Mouse (Mus musculus) kidney, adult 8-10 months (tissue): Measurements from ENCODE around the gene Mmadhc.
A peak's percentile ranks its signal among the peaks of the same experiment; 100 is the strongest.

Experiments
- DNase-seq, 2 experiments: peaks; one replicate each; pipeline ENCODE4 v3.0.0; 2022

Gene Mmadhc

DNA sequence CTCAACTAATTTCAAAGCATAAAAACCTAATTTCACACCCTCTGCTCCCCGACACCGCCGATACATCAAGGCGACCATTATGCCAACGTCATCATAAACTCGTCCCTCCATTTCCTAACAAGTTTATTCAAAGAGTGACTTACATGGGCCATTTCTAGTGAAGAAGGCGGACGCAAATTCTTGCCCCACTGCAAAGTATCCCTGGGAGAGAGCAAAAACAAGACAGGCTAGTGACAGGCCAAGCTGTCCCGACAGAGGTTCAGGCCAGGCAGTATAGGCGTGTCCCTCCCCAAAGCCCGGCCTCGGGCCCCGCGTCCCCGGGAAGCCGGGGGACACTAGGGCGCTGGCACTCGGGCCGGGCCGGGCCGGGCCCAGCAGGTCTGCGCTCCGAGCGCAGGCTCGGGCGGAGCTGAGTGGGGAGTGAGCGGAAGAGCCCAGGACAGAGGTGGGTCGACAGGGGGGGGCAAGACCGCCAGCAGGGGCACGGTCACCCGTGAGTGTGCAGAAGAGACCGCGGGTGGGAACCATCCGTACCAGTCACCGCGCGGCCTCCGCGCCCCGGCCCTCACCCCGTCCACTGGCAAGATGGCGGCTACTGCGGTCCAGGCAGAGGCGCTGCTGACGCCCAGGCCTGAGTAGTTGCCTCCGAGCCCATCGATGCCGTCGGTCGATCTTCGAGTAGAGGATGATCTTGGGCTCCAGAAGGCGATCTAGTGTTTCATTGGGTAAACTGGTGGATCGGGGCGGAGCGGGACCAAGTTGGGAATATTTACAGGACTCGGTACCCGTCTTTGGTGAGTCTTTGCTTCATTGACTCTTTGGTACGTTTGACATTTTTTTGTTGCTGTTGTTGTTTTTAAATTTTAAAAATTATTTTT is at the start of gene Mmadhc:
Gene Mmadhc (minus strand): TSS at position 693 of the 878 bp plus-strand sequence.
- peak; percentile 92 to 95 for DNase-seq

DNA sequence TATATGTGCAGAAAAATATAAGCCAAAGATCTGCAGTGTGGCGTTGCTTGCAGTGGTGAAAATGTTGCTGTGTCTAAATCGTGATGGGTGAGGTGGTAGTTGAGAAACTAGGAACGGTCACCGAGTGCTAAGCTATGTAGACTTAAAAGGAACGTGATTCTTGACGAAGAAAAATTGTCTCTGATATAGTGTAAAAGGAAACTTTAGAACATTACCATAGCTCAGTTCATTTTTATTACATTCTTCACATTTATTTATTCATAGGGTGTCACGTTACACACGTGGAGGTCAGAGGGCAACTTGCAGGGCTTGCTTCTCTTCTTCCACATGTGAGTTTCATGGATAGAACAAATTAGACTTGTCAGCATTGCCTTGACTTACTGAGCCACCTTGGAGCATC is 47.0 kb upstream of the Mmadhc start:
- no peak for DNase-seq

DNA sequence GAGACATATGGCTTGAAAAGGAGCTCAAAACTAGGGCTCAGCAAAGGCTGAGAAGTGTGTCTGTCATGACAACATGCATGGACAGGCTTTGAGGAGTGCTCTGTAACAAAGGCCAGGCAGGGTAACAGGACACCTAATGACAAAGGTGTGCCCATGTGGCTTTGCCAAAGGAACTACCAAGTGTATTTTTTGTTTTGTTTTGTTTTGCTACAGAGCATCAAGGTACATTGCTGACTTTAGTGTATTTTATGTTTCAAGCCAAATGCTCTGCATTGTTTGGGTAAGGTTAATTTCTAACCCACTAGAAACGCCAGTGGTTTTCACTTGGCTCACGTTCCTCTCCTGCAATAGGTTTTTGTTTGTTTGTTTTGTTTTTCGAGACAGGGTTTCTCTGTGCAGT is 42.5 kb upstream of the Mmadhc start:
- DNase-seq, result no peak

DNA sequence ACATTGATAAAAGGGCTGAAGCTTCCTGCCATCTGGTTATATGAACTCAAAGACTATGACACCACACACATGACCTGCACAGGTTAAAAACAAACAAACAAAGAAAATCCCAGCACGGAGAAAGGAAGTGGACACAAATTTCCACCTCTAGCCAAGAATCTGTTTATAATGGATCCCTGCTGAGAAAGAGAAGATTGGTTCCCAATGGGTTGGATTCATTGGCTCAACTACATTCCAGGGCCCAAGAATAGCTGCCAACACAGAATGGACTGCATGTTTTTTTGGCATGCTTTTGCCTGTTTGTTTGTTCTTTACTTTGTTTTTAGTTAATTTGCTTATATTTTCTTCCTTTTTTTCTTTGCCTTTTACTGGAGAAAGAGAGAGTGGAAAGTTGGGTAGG is 41.0 kb upstream of the Mmadhc start:
- no peak for DNase-seq

DNA sequence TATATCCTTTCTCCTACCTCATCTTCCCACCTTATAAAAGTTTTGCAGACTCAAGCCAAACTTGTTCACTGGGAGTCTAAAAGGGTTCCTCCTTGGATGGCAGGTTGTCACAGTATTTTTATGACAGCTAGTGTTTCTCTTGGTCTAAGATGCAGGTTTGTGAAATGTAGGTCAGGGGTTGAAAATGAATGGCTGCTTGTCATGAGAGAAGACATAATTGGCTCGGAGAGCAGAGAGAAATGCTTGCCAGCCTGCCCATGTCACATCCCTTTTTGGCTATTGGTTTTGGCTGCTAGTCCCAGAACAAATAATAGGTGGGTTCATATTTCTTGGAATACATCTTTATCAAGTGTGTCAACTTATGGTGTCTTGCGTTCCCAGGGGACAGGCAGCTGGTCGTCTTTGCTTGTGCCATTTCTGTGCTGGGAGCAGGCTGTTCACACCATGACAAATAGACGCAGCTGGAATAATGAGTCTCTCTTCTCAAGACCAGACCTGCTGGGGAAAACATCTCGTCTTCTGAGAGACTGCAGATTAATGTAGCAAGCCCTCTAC is 35.2 kb upstream of the Mmadhc start:
- DNase-seq, result no peak

DNA sequence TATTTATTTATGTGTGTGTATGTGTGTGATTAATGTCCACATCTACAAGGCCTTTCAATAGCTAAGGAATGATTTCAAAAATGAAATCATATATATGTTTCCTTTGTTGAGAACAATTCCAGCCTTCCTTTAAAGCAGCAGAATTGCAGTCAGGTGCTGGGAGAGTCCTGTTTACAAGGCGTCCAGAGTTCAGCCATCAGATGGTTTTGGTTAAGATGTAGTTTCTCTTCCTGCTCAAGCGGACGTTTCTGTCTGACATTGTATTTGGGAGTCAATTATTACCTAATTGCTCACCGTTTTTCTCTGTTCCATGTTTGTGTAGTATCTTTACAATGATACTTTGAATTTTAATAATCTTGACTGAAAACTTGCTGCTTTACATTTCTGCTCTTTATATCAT is 31.6 kb upstream of the Mmadhc start:
- no peak for DNase-seq

DNA sequence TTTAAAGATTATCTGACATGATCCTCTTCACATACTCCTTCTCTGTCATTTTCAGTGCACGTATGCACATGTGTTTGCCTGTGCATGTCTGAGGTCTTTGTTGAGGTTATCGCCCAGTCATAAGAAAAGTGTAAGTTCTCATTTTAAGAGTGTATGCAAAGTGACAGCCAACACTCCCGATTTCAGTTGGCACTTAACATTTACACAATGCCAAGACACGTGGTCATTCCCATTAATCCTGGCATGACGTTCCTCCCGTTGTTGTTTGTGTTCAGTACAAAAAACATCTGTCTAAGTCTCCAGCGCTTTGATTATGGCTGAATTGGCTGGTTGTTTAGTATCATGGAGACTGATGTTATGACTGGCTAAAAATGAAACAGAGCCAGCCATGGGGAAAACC is 28.2 kb upstream of the Mmadhc start:
- no peak for DNase-seq

DNA sequence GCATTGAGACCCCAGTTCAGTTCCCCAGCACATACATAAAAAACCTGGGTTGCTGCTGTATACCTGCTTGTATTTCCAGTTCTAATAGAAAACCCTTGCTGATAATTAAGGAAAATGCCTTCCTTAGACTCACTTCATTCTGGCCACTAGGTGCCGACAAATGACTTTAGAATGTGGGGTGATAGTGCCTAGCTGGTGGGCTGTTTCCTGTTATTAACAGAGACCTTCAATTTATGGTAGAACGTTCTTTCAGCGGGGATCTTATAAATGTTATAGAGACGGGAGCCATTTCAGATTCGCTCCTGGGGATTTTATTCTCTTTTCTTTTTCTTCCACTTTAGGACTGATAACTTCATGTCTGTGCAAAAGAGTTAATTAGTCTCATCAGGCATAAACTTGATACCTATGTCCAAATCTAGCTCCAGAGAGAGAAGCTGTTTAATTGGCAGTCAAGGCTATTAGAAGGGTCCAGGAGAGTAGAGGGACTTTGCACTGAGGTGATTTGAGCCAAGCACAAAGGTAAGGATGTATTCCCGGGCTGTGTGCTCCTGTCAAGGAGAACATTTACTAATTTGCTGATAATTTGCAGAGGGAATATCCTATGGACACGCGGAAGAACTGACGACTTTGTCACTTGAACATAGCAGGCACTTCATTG is 10.2 kb upstream of the Mmadhc start:
- peak; percentile 38 to 56 for DNase-seq

DNA sequence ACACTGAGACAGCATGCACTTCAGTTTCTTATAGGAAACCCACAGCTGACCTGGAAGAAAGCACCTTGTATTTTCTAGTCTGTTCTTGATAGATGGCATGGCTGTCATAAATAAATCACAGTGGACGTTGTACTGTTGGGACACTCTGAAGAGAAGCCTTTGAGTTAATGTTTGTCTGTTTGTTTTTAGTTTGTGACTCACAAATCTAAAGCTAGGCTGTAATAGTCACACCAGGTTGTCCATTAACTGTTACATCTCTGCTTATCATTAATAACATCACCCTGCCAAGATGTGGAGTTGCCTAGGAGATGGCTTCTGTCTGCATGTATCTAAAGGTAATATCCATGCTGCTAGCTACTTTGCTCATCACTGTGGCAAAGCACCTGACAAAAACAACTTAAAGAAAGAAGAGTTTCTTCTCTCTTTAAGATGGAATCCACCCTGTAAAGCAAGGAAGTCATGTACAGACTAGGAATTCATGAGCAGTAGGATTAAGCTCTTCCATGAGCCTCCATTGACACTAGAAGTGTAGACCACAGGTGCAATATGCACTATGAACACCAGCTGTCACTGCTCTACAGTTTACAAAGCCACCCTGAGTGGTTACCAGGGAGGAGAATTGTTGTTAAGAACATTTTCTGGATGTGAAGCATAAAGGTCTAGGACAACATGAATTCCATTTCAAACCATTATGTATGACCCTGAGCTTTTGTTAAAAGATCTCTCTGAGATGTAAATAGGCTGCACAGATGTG is 8.4 kb upstream of the Mmadhc start:
- DNase-seq, result peak; percentile 46 to 78

DNA sequence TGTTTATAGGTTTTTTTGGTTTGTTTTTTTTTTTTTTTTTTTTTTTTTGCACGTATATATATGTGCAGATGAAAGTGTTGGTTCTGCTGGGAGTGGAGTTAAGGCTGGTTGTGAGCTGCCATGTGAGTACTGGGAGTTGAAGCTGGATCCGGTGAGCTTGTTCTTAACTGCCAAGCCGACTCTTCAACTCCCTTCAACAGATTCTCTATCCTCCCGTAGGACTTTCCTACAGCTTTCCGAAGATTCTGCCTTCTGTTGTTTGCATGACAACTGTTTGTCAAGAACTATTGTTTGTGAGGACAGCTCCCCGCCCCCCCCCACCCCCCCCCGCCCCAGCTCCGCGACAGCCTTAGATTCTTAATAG is 368 bp upstream of the Mmadhc start:
- DNase-seq, result no peak

DNA sequence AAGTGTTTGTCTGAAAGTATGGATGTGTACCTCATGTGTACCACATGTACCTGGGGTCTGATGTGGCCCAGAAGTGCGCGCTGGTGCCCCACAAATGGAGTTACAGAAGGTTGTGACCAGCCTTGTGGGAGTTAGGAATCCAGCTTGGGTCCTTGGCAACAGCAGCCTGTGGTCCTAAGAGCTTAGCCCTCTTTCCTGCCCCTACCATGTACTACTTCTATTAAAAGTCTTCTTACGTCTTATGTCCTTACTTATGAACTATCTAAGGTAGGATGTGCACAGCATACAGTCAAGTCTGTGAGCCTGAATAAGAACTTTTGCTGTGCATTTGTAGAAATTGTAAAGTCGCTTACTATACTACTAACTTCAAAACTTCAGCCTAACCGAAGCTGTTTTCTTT is 1.0 kb downstream of the Mmadhc start:
- DNase-seq, result no peak

DNA sequence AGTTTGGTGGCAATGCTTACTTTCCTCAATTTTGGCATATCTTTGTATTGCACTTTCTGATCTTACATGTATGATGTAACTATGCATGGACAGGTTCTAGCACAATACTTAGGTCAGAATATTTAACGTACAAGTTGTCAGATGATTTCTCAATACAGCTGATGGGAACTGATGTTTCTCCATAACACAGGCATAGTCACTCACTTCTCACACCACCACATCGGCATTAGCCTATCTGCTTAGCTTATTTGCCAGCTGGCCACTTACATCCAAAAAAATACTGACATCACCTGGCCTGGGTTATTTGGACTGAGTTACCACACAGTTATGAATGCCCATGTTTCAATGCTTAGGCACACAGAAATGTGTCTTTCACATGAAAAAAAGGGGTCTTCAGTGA is 2.5 kb downstream of the Mmadhc start:
- DNase-seq, result no peak

DNA sequence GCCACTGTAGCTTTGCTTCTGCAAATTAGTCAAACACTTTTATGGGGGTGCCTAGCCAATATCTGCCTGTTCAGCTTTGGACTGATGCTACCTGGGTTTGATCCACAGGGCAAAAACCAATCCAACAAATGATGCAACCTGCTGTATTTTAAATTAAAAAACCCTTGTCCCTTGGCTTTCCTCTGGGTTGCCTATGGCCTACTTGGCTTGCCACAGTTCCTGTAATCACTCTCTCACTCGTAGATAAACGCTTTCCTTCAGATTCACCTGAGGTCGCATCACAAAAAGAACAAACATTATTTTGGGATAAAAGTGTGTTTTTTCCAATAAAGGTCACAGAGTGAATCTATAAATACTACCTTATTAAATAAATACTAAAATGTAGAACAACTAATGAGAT is 3.0 kb downstream of the Mmadhc start:
- DNase-seq, result no peak

DNA sequence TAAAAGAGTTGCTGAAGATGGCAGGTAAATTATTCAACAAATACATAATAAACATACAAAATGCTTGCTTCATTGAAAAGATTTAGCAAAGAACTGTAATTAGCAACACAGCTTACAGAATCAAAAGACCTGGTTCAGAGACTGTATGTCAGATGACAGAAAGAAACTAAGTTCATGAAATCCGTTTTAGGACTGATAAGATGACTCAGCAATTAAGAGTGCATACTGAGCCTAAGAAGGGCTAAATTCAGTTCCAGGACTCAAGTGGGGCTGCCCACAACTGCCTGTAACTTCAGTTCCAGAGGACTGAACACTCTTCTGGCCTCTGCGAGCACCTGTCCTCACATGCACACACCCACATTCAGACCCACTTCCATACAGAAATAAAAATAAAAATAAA is 4.7 kb downstream of the Mmadhc start:
- DNase-seq, result no peak

DNA sequence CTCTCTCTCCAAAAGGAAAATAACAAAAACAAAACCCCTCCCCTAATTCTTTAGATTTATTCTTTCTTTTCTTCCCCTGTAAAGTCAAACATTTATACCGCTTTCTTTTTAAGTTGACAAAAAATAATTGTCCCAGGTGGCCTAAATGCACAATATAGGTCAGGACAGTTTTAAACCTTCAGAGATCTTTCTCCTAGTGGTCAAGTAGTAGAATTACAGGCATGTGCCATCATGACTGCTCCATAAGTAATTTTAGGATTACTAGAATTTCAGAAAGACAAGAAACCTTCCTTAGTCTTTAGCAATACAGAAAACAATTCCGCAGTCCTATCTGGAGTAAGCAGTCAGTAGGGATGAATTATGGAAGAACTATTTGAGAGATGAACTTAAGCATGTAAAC is 5.8 kb downstream of the Mmadhc start:
- DNase-seq, result no peak

DNA sequence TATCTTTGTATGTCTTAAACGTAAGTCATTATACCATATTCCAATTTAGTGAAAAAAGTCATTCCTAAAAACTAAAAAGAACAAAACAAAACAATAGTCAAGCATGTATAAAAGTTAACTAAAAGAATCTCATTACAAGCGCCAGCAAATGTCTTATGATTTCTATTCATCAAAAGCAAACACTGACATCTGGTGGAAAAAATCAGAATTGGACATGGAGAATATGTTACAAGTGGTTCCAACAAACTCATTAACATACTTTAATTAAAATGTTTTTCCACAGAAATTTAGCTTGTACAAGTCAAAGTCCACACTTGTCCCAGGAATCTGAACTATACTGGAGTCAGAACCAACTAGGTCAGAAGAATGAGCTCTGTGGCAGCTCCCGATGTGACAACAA is 11.8 kb downstream of the Mmadhc start:
- DNase-seq, result peak in 1 of 2 experiments; percentile 76

DNA sequence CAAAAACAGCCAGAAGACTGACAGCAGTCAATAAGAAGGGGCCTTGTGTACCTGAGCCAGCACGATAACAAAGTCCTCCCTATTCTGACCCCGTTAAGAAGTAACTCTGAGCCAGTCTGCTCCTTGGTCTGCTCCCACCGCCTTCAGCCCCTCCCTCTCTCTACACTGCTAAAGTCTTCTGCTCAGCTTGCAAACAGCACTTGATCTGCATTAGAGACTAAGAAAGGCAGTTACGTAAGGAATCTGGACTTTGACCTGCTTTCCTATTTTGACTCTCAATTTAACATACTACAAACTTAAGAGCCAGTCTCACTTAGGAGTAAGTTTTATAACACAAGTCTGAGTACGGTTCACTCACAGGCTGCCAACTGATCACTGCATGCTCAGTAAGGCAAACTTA is 12.6 kb downstream of the Mmadhc start:
- peak; percentile 76 to 92 for DNase-seq

DNA sequence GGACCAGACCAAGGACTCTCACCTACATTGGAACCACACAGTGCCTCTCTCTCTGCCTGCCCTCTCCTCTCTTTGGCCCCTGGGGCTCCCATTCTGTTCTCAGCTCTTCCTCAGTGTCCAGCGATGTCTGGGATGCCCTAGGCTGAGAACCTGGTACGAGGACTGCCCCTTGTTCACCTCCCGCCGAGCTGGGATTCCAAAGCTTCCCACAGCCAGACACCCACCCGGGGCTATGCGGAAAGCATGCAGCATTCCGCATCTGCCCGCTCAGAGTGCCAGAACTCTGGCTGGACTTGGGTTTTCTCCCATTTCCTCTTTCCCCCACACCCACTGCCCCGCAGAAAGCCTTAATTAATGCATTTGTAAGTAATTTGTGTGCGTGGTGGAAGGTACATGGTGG is 19.9 kb downstream of the Mmadhc start:
- DNase-seq, result no peak

DNA sequence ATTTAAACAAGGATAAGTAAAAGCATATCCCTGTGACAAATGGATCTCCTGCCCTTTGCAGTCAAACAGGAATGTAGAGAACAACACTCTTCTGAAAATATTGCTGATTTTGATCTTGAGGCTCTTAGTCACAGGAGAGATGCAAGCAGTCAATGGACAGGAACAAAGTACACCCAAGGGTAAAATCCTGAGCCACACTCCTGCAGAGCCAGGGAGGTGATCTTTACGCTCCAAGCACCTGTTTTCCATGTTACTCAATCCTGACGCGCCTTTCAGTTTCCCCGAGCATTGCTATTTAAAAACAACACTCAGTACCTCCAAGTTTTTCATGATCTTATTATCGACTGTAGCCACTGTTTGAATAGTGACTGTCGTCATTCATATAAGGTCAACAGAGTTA is 23.2 kb downstream of the Mmadhc start:
- DNase-seq, result peak; percentile 48 to 67

DNA sequence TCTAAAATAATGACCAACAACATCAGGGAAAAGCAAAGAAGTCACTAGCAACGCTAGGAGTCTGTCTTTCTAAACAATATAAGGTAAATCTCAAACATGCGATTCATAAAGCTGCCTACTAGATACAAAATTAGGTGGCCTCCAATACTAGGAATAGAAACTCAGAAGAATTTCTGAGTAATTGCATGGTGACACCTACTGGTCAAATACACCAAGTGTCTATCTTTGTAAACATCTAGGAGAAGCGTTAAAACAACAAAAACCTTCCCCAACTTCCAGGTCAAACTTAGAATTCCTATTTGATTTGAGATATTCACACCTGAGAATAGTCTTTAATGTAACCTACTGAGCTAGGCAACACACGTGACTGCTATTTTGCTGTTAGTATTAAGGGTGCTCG is 24.4 kb downstream of the Mmadhc start:
- no peak for DNase-seq

DNA sequence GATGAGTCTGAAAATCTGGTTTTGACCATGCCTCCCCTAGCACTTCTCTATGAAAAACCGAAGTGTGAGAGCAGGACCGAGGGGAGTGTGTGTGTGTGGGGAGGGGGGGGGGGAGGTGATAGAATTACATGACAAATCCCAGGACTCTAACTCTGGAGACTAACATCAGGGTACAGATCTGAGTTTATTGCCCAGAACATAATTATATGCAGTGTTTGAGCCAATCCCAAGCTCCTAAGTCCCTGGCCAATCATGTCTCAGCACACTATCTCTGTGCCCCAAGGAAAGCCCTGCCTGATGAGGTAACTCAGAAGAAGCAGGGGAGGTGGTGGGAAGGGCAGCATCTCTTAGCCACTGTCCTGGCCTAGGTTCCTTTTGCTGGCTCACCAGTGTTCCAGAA is 28.1 kb downstream of the Mmadhc start:
- no peak for DNase-seq

DNA sequence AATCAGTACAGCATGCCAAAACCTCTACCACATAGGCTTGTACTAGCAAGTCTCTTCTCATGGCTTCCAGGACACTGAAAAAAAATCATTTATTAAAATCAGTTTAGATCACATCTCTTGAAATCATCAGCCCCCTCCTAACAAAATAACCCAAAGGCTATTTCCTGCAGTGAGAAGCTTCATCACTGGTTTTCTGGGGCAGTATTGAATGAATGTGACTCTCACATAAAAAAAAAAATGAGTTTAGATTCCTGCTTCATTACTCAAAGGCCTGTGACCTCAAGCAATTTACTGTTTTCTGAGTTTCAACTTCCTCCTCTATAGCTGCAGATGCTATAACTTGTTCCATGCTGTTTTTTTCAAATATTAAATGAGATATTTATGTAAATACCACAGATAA is 29.6 kb downstream of the Mmadhc start:
- DNase-seq, result no peak

DNA sequence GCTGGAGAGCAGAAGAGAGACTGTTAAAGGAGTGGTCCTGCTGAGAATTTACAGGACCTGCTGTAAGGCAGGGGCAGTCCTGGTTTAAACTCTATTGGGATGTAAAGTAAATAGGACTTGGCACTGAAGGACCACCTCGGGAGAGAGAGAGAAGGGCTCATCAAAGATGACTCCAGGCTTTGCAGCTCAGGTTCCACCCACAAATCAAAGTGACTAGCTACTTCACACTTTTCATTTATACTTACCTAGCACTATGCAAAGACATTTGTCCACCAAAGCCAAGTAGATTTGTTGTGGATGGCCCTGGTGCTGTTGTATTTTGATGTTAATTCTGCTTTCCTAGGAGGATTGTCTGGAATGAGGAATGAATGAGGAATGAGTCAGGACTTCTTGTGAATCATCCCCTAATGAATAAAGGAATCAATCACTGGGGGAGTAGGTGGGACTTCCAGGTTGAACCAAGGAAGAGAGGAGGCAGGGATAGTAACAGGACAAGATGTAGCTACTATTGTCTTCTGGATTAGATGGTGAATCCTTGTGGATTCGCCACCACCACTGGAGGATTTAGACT is 31.3 kb downstream of the Mmadhc start:
- DNase-seq, result no peak
